Mouse (Mus musculus) bone marrow macrophage, adult 2 months (primary cell): ENCODE results near the gene 2410131K14Rik. TPM values are rescaled to one million over a fixed set of nuclear protein-coding genes. Genes with fewer than 3 reads are reported as not detected.
A peak's percentile ranks its signal among the peaks of the same experiment; 100 is the strongest.

Experiments used
- H3K27ac ChIP-seq: 2 replicates; pipeline ENCODE4 v1.5.1; 2012; ENCODE audit warnings: low read depth, low read length; ENCODE audit not compliant: insufficient read depth
- H3K4me1 ChIP-seq: 2 replicates; pipeline ENCODE4 v1.6.1; 2012; ENCODE audit warnings: low read length; ENCODE audit not compliant: control insufficient read depth, insufficient read depth
- H3K4me3 ChIP-seq: 2 replicates; pipeline ENCODE4 v1.5.1; 2012; ENCODE audit warnings: mild to moderate bottlenecking, low read length, moderate library complexity; ENCODE audit not compliant: insufficient read depth
- CTCF ChIP-seq: IDR thresholded peaks from 2 replicates; pipeline ENCODE4 v1.5.1; 2012; ENCODE audit warnings: low read depth, mild to moderate bottlenecking, low read length, moderate library complexity
- POLR2A ChIP-seq: IDR thresholded peaks from 2 replicates; pipeline ENCODE4 v1.6.1; 2012; ENCODE audit warnings: mild to moderate bottlenecking, low read depth, low read length, borderline replicate concordance
- polyA plus RNA-seq: library from polyadenylated mRNA; stranded (reverse); fragments of >200 nt; gene quantifications from 2 replicates; pipeline ENCODE4 v1.2.4, GENCODE M21; 2012; ENCODE audit not compliant: missing spikeins, insufficient read depth, insufficient read length

The 2410131K14Rik gene
- polyA plus RNA-seq, 1 experiment = 4.2 TPM

GRCm38 (mm10) chr5:118260642-118261041 is 15.6 kb downstream of the 2410131K14Rik start:
- H3K4me3 ChIP-seq = no peak overlapping the region
- H3K27ac ChIP-seq = no peak overlapping the region
- peaks cover 16% of the 10 kb centered on the region for H3K4me1 ChIP-seq
- TF ChIP-seq CTCF (no peak), POLR2A (no peak)

GRCm38 (mm10) chr5:118261181-118261580 is 16.2 kb downstream of the 2410131K14Rik start:
- Histone ChIP-seq H3K4me3 (no peak overlapping the region), H3K4me1 (peaks cover 16% of the 10 kb centered on the region), H3K27ac (no peak overlapping the region)
- TF ChIP-seq POLR2A = no peak
- no peak for TF ChIP-seq CTCF

GRCm38 (mm10) chr5:118262418-118262817 is 17.4 kb downstream of the 2410131K14Rik start:
- TF ChIP-seq POLR2A (no peak), CTCF (no peak)
- Histone ChIP-seq H3K4me1 (peaks cover 16% of the 10 kb centered on the region), H3K4me3 (no peak overlapping the region), H3K27ac (no peak overlapping the region)

GRCm38 (mm10) chr5:118264279-118264678 is 19.3 kb downstream of the 2410131K14Rik start:
- Histone ChIP-seq H3K4me3 (no peak overlapping the region), H3K4me1 (peaks cover 9% of the 10 kb centered on the region), H3K27ac (no peak overlapping the region)
- TF ChIP-seq CTCF (no peak), POLR2A (no peak)

- TF ChIP-seq POLR2A = no peak
- TF ChIP-seq CTCF = no peak
- Histone ChIP-seq H3K27ac (no peak overlapping the region), H3K4me1 (peaks cover under 1% of the 10 kb centered on the region), H3K4me3 (no peak overlapping the region)
These were observed 20.3 kb downstream of the 2410131K14Rik start for GRCm38 (mm10) chr5:118265366-118265765.

GRCm38 (mm10) chr5:118266309-118266708 is 21.3 kb downstream of the 2410131K14Rik start:
- TF ChIP-seq CTCF = no peak
- H3K4me3 ChIP-seq = no peak overlapping the region
- H3K27ac ChIP-seq = no peak overlapping the region
- H3K4me1 ChIP-seq = no peaks in the 10 kb centered on the region

- TF ChIP-seq POLR2A (no peak), CTCF (peak; percentile 61)
- H3K4me1 ChIP-seq = no peaks in the 10 kb centered on the region
- no peak overlapping the region for H3K27ac ChIP-seq
- H3K4me3 ChIP-seq = no peak overlapping the region
These were observed 24.0 kb downstream of the 2410131K14Rik start for GRCm38 (mm10) chr5:118268987-118269386.

GRCm38 (mm10) chr5:118271449-118272110 is 26.6 kb downstream of the 2410131K14Rik start:
- Histone ChIP-seq H3K4me3 (no peak overlapping the region), H3K4me1 (no peaks in the 10 kb centered on the region), H3K27ac (no peak overlapping the region)
- TF ChIP-seq CTCF = no peak
- TF ChIP-seq POLR2A = no peak

GRCm38 (mm10) chr5:118273446-118273845 is 28.4 kb downstream of the 2410131K14Rik start:
- Histone ChIP-seq H3K27ac (no peak overlapping the region), H3K4me3 (no peak overlapping the region), H3K4me1 (no peaks in the 10 kb centered on the region)
- no peak for TF ChIP-seq POLR2A
- no peak for TF ChIP-seq CTCF

GRCm38 (mm10) chr5:118274546-118274945 is 29.5 kb downstream of the 2410131K14Rik start:
- H3K4me3 ChIP-seq = no peak overlapping the region
- no peak overlapping the region for H3K27ac ChIP-seq
- no peaks in the 10 kb centered on the region for H3K4me1 ChIP-seq
- no peak for TF ChIP-seq POLR2A
- no peak for TF ChIP-seq CTCF
